Mouse (Mus musculus): ENCODE results near the gene Gltp.

- TF ChIP-seq CTCF (IDR thresholded peaks at IDR 0.05; ENCODE audit: control insufficient read depth, insufficient read depth, insufficient read length) = peak; percentile 59
- TF ChIP-seq MYOG (IDR thresholded peaks at IDR 0.05; ENCODE audit: control insufficient read depth, extremely low read depth, insufficient read length) = no peak
- TF ChIP-seq USF1 (IDR thresholded peaks at IDR 0.05; ENCODE audit: low read depth) = no peak
- no peak for TF ChIP-seq MAX (IDR thresholded peaks at IDR 0.05)
- no peak for TF ChIP-seq CEBPB (IDR thresholded peaks at IDR 0.05; ENCODE audit: low read depth)
- TF ChIP-seq MYOD1 (IDR thresholded peaks at IDR 0.05; ENCODE audit: control insufficient read depth, insufficient read length, low read depth) = no peak
- no peak for TF ChIP-seq FOSL1 (IDR thresholded peaks at IDR 0.05; ENCODE audit: insufficient read depth, low read length, poor library complexity, severe bottlenecking)
Observed at GRCm38 (mm10) chr5:114702403-114703392, 11.9 kb upstream of the Gltp start.
